Mouse (Mus musculus): Measurements from ENCODE around the gene Ets2.

- no peak for TF ChIP-seq CTCF (IDR thresholded peaks at IDR 0.05; ENCODE audit: borderline replicate concordance, insufficient read depth, low read depth, low read length)
- TF ChIP-seq POLR2A (IDR thresholded peaks at IDR 0.05; ENCODE audit: borderline replicate concordance, insufficient read depth, low read length), result no peak
Measured at GRCm38 (mm10) chr16:95699721-95700120, 2.2 kb upstream of the Ets2 start.
